Mouse (Mus musculus) CD4-positive helper T cell, adult 2 months (primary cell): ENCODE results near the gene Mrpl12.
"Not testable (repeated sequence)": the region's sequence is repeated elsewhere in the genome, so short reads cannot be mapped to it uniquely, and the experiment has no call there.

Source experiments
- DNase-seq: peaks from one replicate; pipeline ENCODE4 v3.0.0-alpha.2; 2012; ENCODE audit warnings: low read depth, missing footprints, low spot score

The Mrpl12 gene

GRCm38 (mm10) chr11:120508290-120508870, 24.0 kb downstream of the Mrpl12 start:
- DNase-seq = no peak

GRCm38 (mm10) chr11:120509940-120510339, 25.5 kb downstream of the Mrpl12 start:
- DNase-seq = peak; percentile 19

- DNase-seq = peak; percentile 66
Observed at GRCm38 (mm10) chr11:120510375-120511030, 26.1 kb downstream of the Mrpl12 start.

- DNase-seq = no peak
Observed at GRCm38 (mm10) chr11:120512790-120513453, 28.5 kb downstream of the Mrpl12 start.

GRCm38 (mm10) chr11:120514262-120514661, 29.8 kb downstream of the Mrpl12 start:
- not testable (repeated sequence) for DNase-seq

- peak; percentile 73 for DNase-seq
Observed at GRCm38 (mm10) chr11:120515611-120516010, 31.2 kb downstream of the Mrpl12 start.

GRCm38 (mm10) chr11:120517147-120517546, 32.7 kb downstream of the Mrpl12 start:
- DNase-seq = no peak

- no peak for DNase-seq
Observed at GRCm38 (mm10) chr11:120518027-120518426, 33.6 kb downstream of the Mrpl12 start.

- no peak for DNase-seq
Observed at GRCm38 (mm10) chr11:120518558-120518957, 34.1 kb downstream of the Mrpl12 start.

GRCm38 (mm10) chr11:120519738-120520137, 35.3 kb downstream of the Mrpl12 start:
- DNase-seq = no peak

- no peak for DNase-seq
Observed at GRCm38 (mm10) chr11:120520498-120520897, 36.1 kb downstream of the Mrpl12 start.

- no peak for DNase-seq
Observed at GRCm38 (mm10) chr11:120520967-120521540, 36.6 kb downstream of the Mrpl12 start.

GRCm38 (mm10) chr11:120522581-120522980, 38.2 kb downstream of the Mrpl12 start:
- no peak for DNase-seq

- DNase-seq = no peak
Observed at GRCm38 (mm10) chr11:120525959-120526358, 41.5 kb downstream of the Mrpl12 start.

- no peak for DNase-seq
Observed at GRCm38 (mm10) chr11:120527690-120528354, 43.4 kb downstream of the Mrpl12 start.

- no peak for DNase-seq
Observed at GRCm38 (mm10) chr11:120528903-120529302, 44.5 kb downstream of the Mrpl12 start.

- DNase-seq = no peak
Observed at GRCm38 (mm10) chr11:120530085-120530964, 45.9 kb downstream of the Mrpl12 start, which contains the start of gene Gcgr. Gcgr (plus strand) TSS chr11:120530699.

GRCm38 (mm10) chr11:120531646-120532045, 47.2 kb downstream of the Mrpl12 start:
- no peak for DNase-seq

GRCm38 (mm10) chr11:120534093-120534492, 49.7 kb downstream of the Mrpl12 start:
- no peak for DNase-seq

GRCm38 (mm10) chr11:120535145-120535544, 50.7 kb downstream of the Mrpl12 start:
- no peak for DNase-seq

- DNase-seq = no peak
Observed at GRCm38 (mm10) chr11:120535804-120536203, 51.4 kb downstream of the Mrpl12 start.
